In the genomic region with DNA sequence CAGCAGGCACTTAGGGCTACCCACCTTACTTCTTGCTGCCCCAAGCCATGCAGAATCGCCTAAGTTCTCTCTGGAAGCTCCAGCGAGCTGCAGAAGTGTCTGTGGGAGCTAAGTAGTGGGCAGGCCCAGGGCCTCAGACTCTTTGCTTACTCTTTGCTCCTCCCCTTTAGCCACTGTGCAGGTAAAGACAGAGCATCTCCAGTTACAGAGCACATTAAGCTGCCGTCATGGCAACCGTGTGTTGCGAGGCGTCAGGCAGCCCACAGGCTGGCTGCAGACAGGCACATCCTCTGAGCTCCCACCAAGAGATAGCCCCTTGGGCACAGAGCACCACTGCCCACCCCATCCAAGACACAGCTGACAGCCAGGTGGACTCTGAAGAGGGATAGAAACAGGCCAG, we compare ENCODE assay signal across 17 mouse cellular contexts.
DNase-seq lines count a peak whose midpoint lies in the region; ATAC-seq lines count a peak whose summit lies in the region.
"Had no signal": no experiment of that assay in that cellular context is flagged by ENCODE, and none has a peak within 500 bp of the region (broad histone marks: within the 10 kb centered on the region; RNA-seq: fewer than 3 reads in every experiment).

No protein-coding gene starts in this region.

- no peak overlapping the region for H3K4me3 ChIP-seq in limb, embryonic 12.5 days (replicated peaks)
- no peak overlapping the region for H3K4me3 ChIP-seq in limb, embryonic 10.5 days
- no peak overlapping the region for H3K4me3 ChIP-seq in embryonic facial prominence, embryonic 13.5 days
- H3K4me3 ChIP-seq in midbrain, embryonic 16.5 days (ENCODE audit: low read depth, low read length), result no peak overlapping the region
- H3K4me3 ChIP-seq: forebrain, embryonic 15.5 days; heart, embryonic 12.5 days; intestine, embryonic 15.5 days; megakaryocyte, embryonic 14.5 days had no signal

- no peak overlapping the region for H3K9ac ChIP-seq in limb, embryonic 12.5 days (replicated peaks)
- H3K9ac ChIP-seq in embryonic facial prominence, embryonic 13.5 days, result no peak overlapping the region
- no peak overlapping the region for H3K9ac ChIP-seq in midbrain, embryonic 16.5 days (ENCODE audit: low read depth, low read length)
- H3K9ac ChIP-seq: forebrain, embryonic 15.5 days; heart, embryonic 12.5 days; intestine, embryonic 15.5 days had no signal

- H3K27ac ChIP-seq in limb, embryonic 12.5 days, result no peak overlapping the region
- H3K27ac ChIP-seq in limb, embryonic 10.5 days, result no peak overlapping the region
- no peak overlapping the region for H3K27ac ChIP-seq in embryonic facial prominence, embryonic 13.5 days
- H3K27ac ChIP-seq in midbrain, embryonic 16.5 days (ENCODE audit: low read length), result no peak overlapping the region
- H3K27ac ChIP-seq: forebrain, embryonic 15.5 days; intestine, embryonic 15.5 days had no signal

- 22% methylated on average over 6 of the region's 6 CpGs for WGBS in limb, embryonic 12.5 days
- WGBS in limb, embryonic 10.5 days, result 31% methylated on average over 6 of the region's 6 CpGs
- 33% methylated on average over 6 of the region's 6 CpGs for WGBS in embryonic facial prominence, embryonic 13.5 days
- 27% methylated on average over 6 of the region's 6 CpGs for WGBS in midbrain, embryonic 16.5 days

- no peak for DNase-seq in limb, embryonic 10.5 days (ENCODE audit: low spot score)
- peak; percentile 65 for DNase-seq in ZHBTc4 (ENCODE audit: low read depth, low spot score)
- no peak for DNase-seq in layer of hippocampus, adult 18-20 months (ENCODE audit: low spot score in 2 of 2)
- DNase-seq in spleen, postnatal 10 days (ENCODE audit: low spot score in 2 of 2), result no peak
- DNase-seq: adrenal gland, adult 8-10 months; cerebellum, adult 11-12 months; kidney, postnatal 10 days; lung, postnatal 14 days; retina, postnatal 1 day; thymus, adult 2 months had no signal

- H3K36me3 ChIP-seq in limb, embryonic 12.5 days, result no peaks in the 10 kb centered on the region
- H3K36me3 ChIP-seq in limb, embryonic 10.5 days, result no peaks in the 10 kb centered on the region
- no peaks in the 10 kb centered on the region for H3K36me3 ChIP-seq in embryonic facial prominence, embryonic 13.5 days
- no peaks in the 10 kb centered on the region for H3K36me3 ChIP-seq in midbrain, embryonic 16.5 days (ENCODE audit: control insufficient read depth, insufficient read depth, low read length)
- H3K36me3 ChIP-seq: forebrain, embryonic 15.5 days; heart, embryonic 12.5 days; intestine, embryonic 15.5 days had no signal

- H3K4me2 ChIP-seq in limb, embryonic 12.5 days, result no peak overlapping the region
- H3K4me2 ChIP-seq in embryonic facial prominence, embryonic 13.5 days, result no peak overlapping the region
- no peak overlapping the region for H3K4me2 ChIP-seq in midbrain, embryonic 16.5 days (ENCODE audit: low read length)
- H3K4me2 ChIP-seq: forebrain, embryonic 15.5 days; heart, embryonic 12.5 days; intestine, embryonic 15.5 days had no signal

- H3K27me3 ChIP-seq in limb, embryonic 12.5 days, result peaks cover 38% of the 10 kb centered on the region
- peaks cover 60% of the 10 kb centered on the region for H3K27me3 ChIP-seq in limb, embryonic 10.5 days (ENCODE audit: low read depth, poor library complexity, severe bottlenecking)
- H3K27me3 ChIP-seq in embryonic facial prominence, embryonic 13.5 days, result peaks cover 65% of the 10 kb centered on the region
- H3K27me3 ChIP-seq in midbrain, embryonic 16.5 days (ENCODE audit: control insufficient read depth, insufficient read depth, low read depth, low read length), result no peaks in the 10 kb centered on the region; the same call in 1 of the 2 replicates
- H3K27me3 ChIP-seq: intestine, embryonic 15.5 days had no signal

- no peaks in the 10 kb centered on the region for H3K9me3 ChIP-seq in limb, embryonic 12.5 days
- H3K9me3 ChIP-seq in limb, embryonic 10.5 days (replicated peaks), result no peaks in the 10 kb centered on the region
- no peaks in the 10 kb centered on the region for H3K9me3 ChIP-seq in embryonic facial prominence, embryonic 13.5 days
- H3K9me3 ChIP-seq in midbrain, embryonic 16.5 days (replicated peaks; ENCODE audit: control insufficient read depth, low read length, poor library complexity, severe bottlenecking), result no peaks in the 10 kb centered on the region
- H3K9me3 ChIP-seq: forebrain, embryonic 15.5 days; heart, embryonic 12.5 days; intestine, embryonic 15.5 days; megakaryocyte, embryonic 14.5 days had no signal

- peaks cover 23% of the 10 kb centered on the region for H3K4me1 ChIP-seq in limb, embryonic 12.5 days (replicated peaks)
- peaks cover 30% of the 10 kb centered on the region for H3K4me1 ChIP-seq in limb, embryonic 10.5 days
- H3K4me1 ChIP-seq in embryonic facial prominence, embryonic 13.5 days, result peaks cover 10% of the 10 kb centered on the region
- no peaks in the 10 kb centered on the region for H3K4me1 ChIP-seq in midbrain, embryonic 16.5 days (ENCODE audit: control insufficient read depth, insufficient read depth, low read length)
- H3K4me1 ChIP-seq: forebrain, embryonic 15.5 days; heart, embryonic 12.5 days; intestine, embryonic 15.5 days had no signal

- peak; percentile 43; the same call in 1 of the 2 replicates for ATAC-seq in limb, embryonic 12.5 days (ENCODE audit: insufficient number of reproducible peaks, insufficient read depth, low FRiP score, low TSS enrichment, low read depth)
- peak; percentile 62; the same call in 1 of the 2 replicates for ATAC-seq in embryonic facial prominence, embryonic 13.5 days (ENCODE audit: insufficient number of reproducible peaks, insufficient read depth, low FRiP score, low TSS enrichment, low read depth)
- ATAC-seq in midbrain, embryonic 16.5 days, result peak; percentile 66; the same call in 1 of the 2 replicates
- ATAC-seq: forebrain, embryonic 15.5 days; intestine, embryonic 15.5 days had no signal
